Mouse (Mus musculus) stomach, postnatal 0 days (tissue): ENCODE data around the gene Dcst1. TPM values are rescaled to one million over a fixed set of nuclear protein-coding genes. Genes with fewer than 3 reads are reported as not detected.

Experiments
- ATAC-seq: fragments of 200-750 bp; cut with Nextera tagmentation; 2 replicates; pipeline ENCODE4 v1.8.0; 2017; ENCODE audit not compliant: low FRiP score, low TSS enrichment
- DNase-seq: peaks from one replicate; pipeline ENCODE4 v3.0.0-alpha.2; 2016; ENCODE audit warnings: low spot score
- H3K27ac ChIP-seq: fragments of 300-500 bp; sonication (generic); replicated peaks from 2 replicates; pipeline ENCODE4 v1.5.1; 2014; ENCODE audit warnings: mild to moderate bottlenecking, control low read depth
- H3K27me3 ChIP-seq: fragments of 300-500 bp; sonication (generic); 2 replicates; pipeline ENCODE4 v1.6.1; 2014; ENCODE audit warnings: low read length; ENCODE audit not compliant: control insufficient read depth, insufficient read depth
- H3K36me3 ChIP-seq: fragments of 300-500 bp; sonication (generic); 2 replicates; pipeline ENCODE4 v1.6.1; 2014; ENCODE audit warnings: low read length, mixed read lengths; ENCODE audit not compliant: control insufficient read depth, insufficient read depth
- H3K4me1 ChIP-seq: fragments of 300-500 bp; sonication (generic); replicated peaks from 2 replicates; pipeline ENCODE4 v1.6.1; 2014; ENCODE audit warnings: antibody characterized with exemption; ENCODE audit not compliant: control insufficient read depth, insufficient read depth
- H3K4me2 ChIP-seq: fragments of 300-500 bp; sonication (generic); replicated peaks from 2 replicates; pipeline ENCODE4 v1.6.1; 2014; ENCODE audit warnings: low read depth, mild to moderate bottlenecking, control low read depth, moderate library complexity
- H3K4me3 ChIP-seq: fragments of 300-500 bp; sonication (generic); 2 replicates; pipeline ENCODE4 v1.5.1; 2014; ENCODE audit warnings: low read depth, low read length, control low read depth
- H3K9ac ChIP-seq: fragments of 300-500 bp; sonication (generic); 2 replicates; pipeline ENCODE4 v1.6.1; 2014; ENCODE audit warnings: mild to moderate bottlenecking, low read length, control low read depth, mixed read lengths
- H3K9me3 ChIP-seq: fragments of 300-500 bp; sonication (generic); 2 replicates; pipeline ENCODE4 v1.6.1; 2016; ENCODE audit warnings: low read length; ENCODE audit not compliant: control insufficient read depth
- CTCF ChIP-seq: IDR thresholded peaks from 2 replicates; pipeline ENCODE4 v1.5.1; 2016; ENCODE audit warnings: antibody characterized with exemption, low read depth, mild to moderate bottlenecking, moderate library complexity
- EP300 ChIP-seq: optimal IDR thresholded peaks from 2 replicates; pipeline ENCODE3; 2016; ENCODE audit warnings: antibody characterized with exemption
- WGBS: fragments of 180-500 bp; shearing (Covaris S2); extraction: QIAGEN DNeasy Blood & Tissue Kit; methylation state at CpG from one replicate; pipeline ENCODE4 v1.1.7; 2014; 5-methylcytosine and 5-hydroxymethylcytosine counted together
- polyA plus RNA-seq: library from polyadenylated mRNA; unstranded; fragments of >200 nt; fragmentation: Nextera tagmentation; extraction: Ambion mirVana; gene quantifications from 2 replicates; pipeline ENCODE4 v1.2.1, GENCODE M21; 2015

The Dcst1 gene
- polyA plus RNA-seq, 1 experiment from 2014 or later, result 0.29 TPM

DNA sequence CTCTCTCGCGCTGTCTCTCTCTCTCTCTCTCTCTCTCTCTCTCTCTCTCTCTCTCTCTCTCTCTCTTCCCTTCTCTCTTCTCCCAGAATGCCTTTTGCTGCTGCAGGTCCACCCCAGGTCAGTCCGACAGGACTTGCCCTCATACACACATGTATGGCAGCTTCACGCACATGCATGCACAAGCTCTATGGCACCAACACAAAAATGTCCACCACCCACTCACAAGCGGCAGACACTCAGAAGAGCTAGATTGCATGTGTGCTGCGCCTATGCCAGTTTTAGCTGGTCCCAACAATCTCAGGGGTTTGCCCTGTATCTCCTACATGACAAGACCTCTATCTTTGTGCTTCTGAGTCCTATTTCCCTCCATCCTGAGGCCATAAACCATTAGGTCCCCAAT lies 47.8 kb downstream of the Dcst1 start:
- Histone ChIP-seq H3K4me2 (no peak overlapping the region), H3K4me3 (no peak overlapping the region), H3K9ac (no peak overlapping the region), H3K36me3 (no peaks in the 10 kb centered on the region), H3K4me1 (peaks cover 15% of the 10 kb centered on the region), H3K9me3 (no peaks in the 10 kb centered on the region), H3K27me3 (no peaks in the 10 kb centered on the region), H3K27ac (no peak overlapping the region)
- ATAC-seq (no peak), DNase-seq (no peak)
- 65% methylated on average over 6 of the region's 6 CpGs for WGBS
- TF ChIP-seq EP300 (no peak), CTCF (no peak)

- ATAC-seq, result 0 out of 2 replicates have a peak, but pooled peaks have one; percentile 45
Measured at GRCm38 (mm10) chr3:89316833-89317232, 48.2 kb downstream of the Dcst1 start.

GRCm38 (mm10) chr3:89315930-89316831 lies 48.9 kb downstream of the Dcst1 start:
- Histone ChIP-seq H3K27me3 (no peaks in the 10 kb centered on the region), H3K4me1 (peaks cover 13% of the 10 kb centered on the region), H3K36me3 (no peaks in the 10 kb centered on the region), H3K9me3 (no peaks in the 10 kb centered on the region), H3K27ac (no peak overlapping the region), H3K4me2 (peak overlapping the region; percentile 57), H3K9ac (peak overlapping the region; percentile 31), H3K4me3 (peak overlapping the region; percentile 31; the same call in 1 of the 2 replicates)
- DNase-seq, result peak; percentile 52
- TF ChIP-seq CTCF (no peak), EP300 (no peak)
- ATAC-seq, result no peak; the same call in 1 of the 2 replicates
- 13% methylated on average over 40 of the region's 40 CpGs for WGBS

More at GRCm38 (mm10) chr3:89316833-89317232, 48.2 kb downstream of the Dcst1 start:
- Histone ChIP-seq H3K27ac (no peak overlapping the region), H3K4me2 (peak overlapping the region; percentile 57), H3K27me3 (no peaks in the 10 kb centered on the region), H3K9me3 (no peaks in the 10 kb centered on the region), H3K4me3 (no peak overlapping the region), H3K9ac (no peak overlapping the region), H3K4me1 (peaks cover 15% of the 10 kb centered on the region), H3K36me3 (no peaks in the 10 kb centered on the region)
- 8% methylated on average over 4 of the region's 4 CpGs for WGBS
- peak; percentile 79 for DNase-seq
- TF ChIP-seq CTCF (peak; percentile 97), EP300 (no peak)

GRCm38 (mm10) chr3:89315195-89315929 lies 49.7 kb downstream of the Dcst1 start:
- no peaks in the 10 kb centered on the region for H3K36me3 ChIP-seq
- TF ChIP-seq CTCF (peak; percentile 91), EP300 (no peak)
- H3K9me3 ChIP-seq, result no peaks in the 10 kb centered on the region
- ATAC-seq (peak; percentile 39), DNase-seq (peak; percentile 87)
- H3K27me3 ChIP-seq, result no peaks in the 10 kb centered on the region
- peak overlapping the region; percentile 31 for H3K4me3 ChIP-seq
- WGBS, result 8% methylated on average over 20 of the region's 26 CpGs
- 0 out of 2 replicates have a peak overlapping the region, but pooled peaks have one; percentile 2 for H3K27ac ChIP-seq
- peak overlapping the region; percentile 57 for H3K4me2 ChIP-seq
- H3K9ac ChIP-seq, result peak overlapping the region; percentile 50
- H3K4me1 ChIP-seq, result peaks cover 5% of the 10 kb centered on the region

DNA sequence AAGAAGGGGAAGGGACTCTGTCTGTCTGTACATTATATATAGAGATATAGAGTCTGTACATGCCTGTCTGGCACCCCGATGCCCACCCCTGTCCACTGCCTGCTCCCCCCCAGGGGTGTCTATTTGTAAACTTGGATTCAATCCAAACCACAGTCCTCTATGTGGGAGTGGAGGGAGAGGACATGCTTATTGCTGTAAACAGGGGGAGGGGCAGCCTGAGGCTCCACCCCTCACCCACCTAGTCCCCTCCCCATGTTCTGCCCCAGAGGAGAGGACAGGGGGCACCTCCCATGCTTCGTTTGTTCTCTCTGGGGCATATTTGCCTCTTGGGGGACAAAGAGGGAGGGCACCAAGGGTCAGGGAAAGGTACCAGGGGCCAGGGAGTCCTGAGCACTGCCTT lies 50.3 kb downstream of the Dcst1 start:
- H3K27ac ChIP-seq, result 0 out of 2 replicates have a peak overlapping the region, but pooled peaks have one; percentile 13
- no peaks in the 10 kb centered on the region for H3K9me3 ChIP-seq
- peaks cover 2% of the 10 kb centered on the region; the same call in 1 of the 2 replicates for H3K4me1 ChIP-seq
- H3K9ac ChIP-seq, result no peak overlapping the region; the same call in 1 of the 2 replicates
- 39% methylated on average over 2 of the region's 2 CpGs for WGBS
- DNase-seq (no peak), ATAC-seq (0 out of 2 replicates have a peak, but pooled peaks have one; percentile 3)
- no peaks in the 10 kb centered on the region for H3K27me3 ChIP-seq
- TF ChIP-seq CTCF, result no peak
- TF ChIP-seq EP300, result no peak
- no peak overlapping the region for H3K4me3 ChIP-seq
- H3K36me3 ChIP-seq, result no peaks in the 10 kb centered on the region
- H3K4me2 ChIP-seq, result no peak overlapping the region; the same call in 1 of the 2 replicates
